Mouse (Mus musculus) olfactory bulb, adult 2 months (tissue): ENCODE measurements around the gene Ywhae.

Source experiments
- CTCF ChIP-seq: fragments of 200-500 bp; IDR thresholded peaks from 2 replicates; pipeline ENCODE4 v1.5.1; 2012; ENCODE audit warnings: low read depth, mild to moderate bottlenecking, low read length, moderate library complexity; ENCODE audit not compliant: insufficient read depth
- POLR2A ChIP-seq: fragments of 200-500 bp; IDR thresholded peaks from 2 replicates; pipeline ENCODE4 v1.6.1; 2012; ENCODE audit warnings: mild to moderate bottlenecking, low read depth, low read length, moderate library complexity; ENCODE audit not compliant: insufficient read depth

DNA sequence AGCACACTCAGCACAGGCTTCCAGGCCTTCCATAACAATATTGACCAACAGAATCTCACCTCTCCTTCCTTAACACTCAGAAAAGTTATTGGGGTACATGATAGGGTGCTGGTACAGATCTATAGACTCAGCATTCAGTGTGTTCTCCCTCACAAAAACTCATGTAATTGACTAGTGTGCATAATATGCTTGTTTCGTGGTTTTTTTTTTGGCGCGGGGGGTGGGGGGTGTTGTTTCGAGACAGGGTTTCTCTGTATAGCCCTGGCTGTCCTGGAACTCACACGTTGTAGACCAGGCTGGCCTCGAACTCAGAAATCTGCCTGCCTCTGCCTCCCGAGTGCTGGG, 5.8 kb downstream of the Ywhae start:
- no peak for TF ChIP-seq CTCF
- no peak for TF ChIP-seq POLR2A
